Mouse (Mus musculus) heart, postnatal 0 days (tissue): ENCODE measurements around the gene Fam129a. TPM values are rescaled to one million over a fixed set of nuclear protein-coding genes. Genes with fewer than 3 reads are reported as not detected.
A peak's percentile ranks its signal among the peaks of the same experiment; 100 is the strongest.

ENCODE experiments used
- ATAC-seq: fragments of 200-750 bp; cut with Nextera tagmentation; 2 replicates; pipeline ENCODE4 v1.8.0; 2017; ENCODE audit warnings: low read depth, moderate number of reproducible peaks, moderate library complexity; ENCODE audit not compliant: insufficient read depth
- DNase-seq: peaks from one replicate; pipeline ENCODE4 v3.0.0-alpha.2; 2016; ENCODE audit warnings: low spot score
- H3K27ac ChIP-seq: fragments of 300-500 bp; sonication (generic); 2 replicates; pipeline ENCODE4 v1.5.1; 2014; ENCODE audit warnings: low read depth, mild to moderate bottlenecking
- H3K27me3 ChIP-seq: fragments of 300-500 bp; sonication (generic); 2 replicates; pipeline ENCODE4 v1.6.1; 2014; ENCODE audit warnings: low read length, mixed read lengths; ENCODE audit not compliant: control insufficient read depth, insufficient read depth
- H3K36me3 ChIP-seq: fragments of 300-500 bp; sonication (generic); replicated peaks from 2 replicates; pipeline ENCODE4 v1.6.1; 2014; ENCODE audit warnings: low read length, mixed read lengths; ENCODE audit not compliant: control insufficient read depth, insufficient read depth
- H3K4me1 ChIP-seq: fragments of 300-500 bp; sonication (generic); 2 replicates; pipeline ENCODE4 v1.6.1; 2014; ENCODE audit warnings: antibody characterized with exemption; ENCODE audit not compliant: control insufficient read depth, insufficient read depth
- H3K4me2 ChIP-seq: fragments of 300-500 bp; sonication (generic); 2 replicates; pipeline ENCODE4 v1.6.1; 2014; ENCODE audit warnings: low read depth, mild to moderate bottlenecking, low read length, moderate library complexity
- H3K4me3 ChIP-seq: fragments of 300-500 bp; sonication (generic); 2 replicates; pipeline ENCODE4 v1.5.1; 2014; ENCODE audit warnings: low read depth, low read length
- H3K9ac ChIP-seq: fragments of 300-500 bp; sonication (generic); replicated peaks from 2 replicates; pipeline ENCODE4 v1.6.1; 2014; ENCODE audit warnings: low read depth, low read length, mixed read lengths
- H3K9me3 ChIP-seq: fragments of 300-500 bp; sonication (generic); replicated peaks from 2 replicates; pipeline ENCODE4 v1.6.1; 2016; ENCODE audit warnings: low read length; ENCODE audit not compliant: control insufficient read depth
- CTCF ChIP-seq: IDR thresholded peaks from 2 replicates; pipeline ENCODE4 v1.5.1; 2016; ENCODE audit warnings: antibody characterized with exemption, control low read depth, low read depth
- EP300 ChIP-seq: IDR thresholded peaks from 2 replicates; pipeline ENCODE4 v1.6.1; 2016; ENCODE audit warnings: antibody characterized with exemption, low read depth
- WGBS: fragments of 180-500 bp; shearing (Covaris S2); extraction: QIAGEN DNeasy Blood & Tissue Kit; methylation state at CpG from one replicate; pipeline ENCODE4 v1.1.7; 2014; 5-methylcytosine and 5-hydroxymethylcytosine counted together
- polyA plus RNA-seq: library from polyadenylated mRNA; unstranded; fragments of >200 nt; fragmentation: Nextera tagmentation; extraction: Ambion mirVana; gene quantifications from 2 replicates; pipeline ENCODE4 v1.2.1, GENCODE M21; 2015
- total RNA-seq: library from RNA; depleted of rRNA; stranded (reverse); fragments of >200 nt; gene quantifications from 2 replicates; pipeline ENCODE4 v1.2.3, GENCODE M21; 2014; ENCODE audit warnings: low replicate concordance

Fam129a gene
- total and polyA plus RNA-seq, 2 experiments from 2014 or later, result 14.1 to 64.3 TPM

GRCm38 (mm10) chr1:151629591-151630250, 58.7 kb downstream of the Fam129a start:
- Histone ChIP-seq H3K4me3 (no peak overlapping the region), H3K4me1 (peaks cover 13% of the 10 kb centered on the region), H3K9ac (no peak overlapping the region), H3K9me3 (no peaks in the 10 kb centered on the region), H3K4me2 (no peak overlapping the region), H3K36me3 (no peaks in the 10 kb centered on the region), H3K27ac (no peak overlapping the region), H3K27me3 (no peaks in the 10 kb centered on the region)
- no peak for ATAC-seq
- no peak for DNase-seq
- 56% methylated on average over 7 of the region's 7 CpGs for WGBS
- no peak for TF ChIP-seq EP300
- no peak for TF ChIP-seq CTCF

- Histone ChIP-seq H3K27me3 (no peaks in the 10 kb centered on the region), H3K36me3 (no peaks in the 10 kb centered on the region), H3K4me3 (no peak overlapping the region), H3K4me2 (no peak overlapping the region), H3K9ac (no peak overlapping the region), H3K9me3 (no peaks in the 10 kb centered on the region), H3K27ac (no peak overlapping the region), H3K4me1 (peaks cover 13% of the 10 kb centered on the region)
- TF ChIP-seq EP300 (no peak), CTCF (no peak)
- ATAC-seq, result no peak
- DNase-seq, result no peak
- 95% methylated on average over 2 of the region's 2 CpGs for WGBS
Measured at GRCm38 (mm10) chr1:151630251-151630628, 59.3 kb downstream of the Fam129a start.

GRCm38 (mm10) chr1:151631061-151631460, 60.1 kb downstream of the Fam129a start:
- DNase-seq, result no peak
- WGBS, result 61% methylated on average over 2 of the region's 2 CpGs
- H3K9ac ChIP-seq, result no peak overlapping the region
- no peaks in the 10 kb centered on the region for H3K36me3 ChIP-seq
- H3K4me2 ChIP-seq, result no peak overlapping the region
- H3K4me1 ChIP-seq, result peaks cover 13% of the 10 kb centered on the region
- H3K27ac ChIP-seq, result no peak overlapping the region
- H3K4me3 ChIP-seq, result no peak overlapping the region
- H3K27me3 ChIP-seq, result no peaks in the 10 kb centered on the region
- no peak for ATAC-seq
- H3K9me3 ChIP-seq, result no peaks in the 10 kb centered on the region
- TF ChIP-seq EP300, result no peak
- no peak for TF ChIP-seq CTCF

- Histone ChIP-seq H3K36me3 (no peaks in the 10 kb centered on the region), H3K27me3 (no peaks in the 10 kb centered on the region), H3K4me1 (peaks cover 13% of the 10 kb centered on the region), H3K9ac (no peak overlapping the region), H3K9me3 (no peaks in the 10 kb centered on the region), H3K4me2 (peak overlapping the region; percentile 34; the same call in 1 of the 2 replicates), H3K27ac (peak overlapping the region; percentile 52), H3K4me3 (no peak overlapping the region)
- TF ChIP-seq CTCF (no peak), EP300 (no peak)
- DNase-seq (peak; percentile 59), ATAC-seq (peak; percentile 86)
- WGBS, result 29% methylated on average over 11 of the region's 11 CpGs
Measured at GRCm38 (mm10) chr1:151631703-151632294, 60.8 kb downstream of the Fam129a start.

- no peaks in the 10 kb centered on the region for H3K27me3 ChIP-seq
- H3K4me3 ChIP-seq, result no peak overlapping the region
- no peak overlapping the region for H3K27ac ChIP-seq
- H3K4me1 ChIP-seq, result peaks cover 13% of the 10 kb centered on the region
- no peak for ATAC-seq
- no peak for DNase-seq
- no peak overlapping the region for H3K9ac ChIP-seq
- 95% methylated on average over 7 of the region's 7 CpGs for WGBS
- H3K9me3 ChIP-seq, result no peaks in the 10 kb centered on the region
- H3K4me2 ChIP-seq, result no peak overlapping the region
- H3K36me3 ChIP-seq, result no peaks in the 10 kb centered on the region
- no peak for TF ChIP-seq CTCF
- no peak for TF ChIP-seq EP300
Measured at GRCm38 (mm10) chr1:151632567-151633356, 61.8 kb downstream of the Fam129a start.
